Mouse (Mus musculus) heart, postnatal 25 days (tissue): ENCODE data around the gene Snrnp35. TPM values are rescaled to one million over a fixed set of nuclear protein-coding genes. Genes with fewer than 3 reads are reported as not detected.
A peak's percentile ranks its signal among the peaks of the same experiment; 100 is the strongest.
"Not testable (repeated sequence)": the region's sequence is repeated elsewhere in the genome, so short reads cannot be mapped to it uniquely, and the experiment has no call there.

ENCODE experiments used
- DNase-seq: peaks from one replicate; pipeline ENCODE4 v3.0.0; 2022; ENCODE audit warnings: low spot score
- intact Hi-C: fragments of 180-260 bp; cut with DNase I; formaldehyde crosslinking; loops from one replicate; pipeline ENCODE4 v1.15.1; 2025
- total RNA-seq, 2 experiments: library from RNA; stranded (reverse); gene quantifications; 2 replicates each; pipeline ENCODE4 v1.2.3; 2021

Snrnp35 gene
- total RNA-seq, 2 experiments from 2014 or later = 10.0 to 12.7 TPM

DNA sequence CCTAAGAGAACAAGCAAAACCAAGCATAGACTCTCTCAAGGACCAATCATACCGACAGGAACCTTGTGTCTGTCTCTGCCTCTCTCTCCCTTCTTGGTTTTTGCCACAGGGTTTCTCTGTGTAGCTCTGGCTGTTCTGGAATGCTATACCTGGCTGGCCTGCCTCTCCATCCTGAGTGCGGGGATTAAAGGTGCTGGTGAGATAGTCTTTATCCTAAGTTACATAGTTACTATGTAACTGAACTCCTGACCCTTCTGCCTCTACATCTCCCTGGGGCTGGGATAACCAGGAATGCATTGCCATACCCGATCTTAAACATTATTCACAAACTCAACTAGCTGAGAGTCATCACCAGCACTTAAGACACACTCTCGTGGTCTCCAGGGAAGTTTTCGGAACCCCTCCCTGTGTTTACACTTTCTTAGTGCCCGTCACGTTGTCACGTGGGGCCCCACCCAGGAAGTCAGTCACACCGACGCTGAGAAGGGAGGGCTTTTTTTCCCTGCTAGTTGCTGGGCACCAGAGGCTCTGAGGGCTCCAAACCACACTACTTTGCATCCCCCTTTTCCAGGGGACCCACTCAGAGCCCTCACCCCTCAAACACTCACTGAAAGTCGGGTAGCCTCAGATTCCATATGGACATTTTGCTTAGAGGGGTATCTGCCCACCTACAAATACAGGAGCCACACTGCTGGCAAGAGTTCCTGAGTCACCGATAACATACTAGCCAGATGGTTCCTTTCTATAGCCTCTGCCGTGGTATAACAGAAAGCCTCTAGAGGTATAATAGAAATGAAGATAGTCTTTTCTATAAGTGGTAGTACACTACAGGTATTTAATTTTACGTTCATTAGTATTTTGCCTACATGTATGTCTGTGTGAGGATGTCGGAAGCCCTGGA, 13.9 kb downstream of the Snrnp35 start:
- intact Hi-C loops = no loop called here
- no peak for DNase-seq

DNA sequence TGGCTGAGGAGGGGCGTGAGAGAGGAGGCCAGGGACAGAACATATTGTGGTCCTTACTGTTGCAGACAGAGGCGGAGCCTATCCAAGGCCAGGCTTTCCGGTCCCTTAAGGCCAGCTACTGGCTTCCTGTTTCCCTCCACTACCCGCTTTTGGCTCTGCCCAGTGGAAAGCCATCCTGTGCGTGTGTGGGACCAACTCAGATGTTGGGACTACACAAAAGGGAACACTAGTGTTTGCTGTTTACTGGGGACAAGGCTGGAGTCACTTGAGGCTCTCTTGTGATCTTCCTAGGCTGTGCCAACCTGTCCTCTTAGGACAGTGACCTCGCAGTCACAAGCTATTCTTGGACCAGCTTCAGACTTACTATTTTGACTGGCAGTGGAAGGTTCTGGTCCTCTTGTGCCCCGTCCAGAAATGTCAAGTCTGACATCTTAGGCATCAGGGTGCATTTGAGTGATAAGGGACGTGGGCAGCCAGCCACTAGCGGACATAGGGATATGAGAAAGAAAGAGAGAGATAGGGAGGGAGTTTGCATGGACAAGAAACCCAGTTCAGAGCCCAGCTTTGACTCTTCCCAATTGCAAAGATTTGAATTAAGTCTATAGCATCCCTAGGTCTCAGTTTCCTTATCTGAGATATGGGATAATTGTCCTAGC, 15.4 kb downstream of the Snrnp35 start:
- DNase-seq = peak; percentile 67
- intact Hi-C loops = loop anchor here (2.0 kb wide), 1 partner anchor 30 kb away; no protein-coding TSS in a partner anchor

DNA sequence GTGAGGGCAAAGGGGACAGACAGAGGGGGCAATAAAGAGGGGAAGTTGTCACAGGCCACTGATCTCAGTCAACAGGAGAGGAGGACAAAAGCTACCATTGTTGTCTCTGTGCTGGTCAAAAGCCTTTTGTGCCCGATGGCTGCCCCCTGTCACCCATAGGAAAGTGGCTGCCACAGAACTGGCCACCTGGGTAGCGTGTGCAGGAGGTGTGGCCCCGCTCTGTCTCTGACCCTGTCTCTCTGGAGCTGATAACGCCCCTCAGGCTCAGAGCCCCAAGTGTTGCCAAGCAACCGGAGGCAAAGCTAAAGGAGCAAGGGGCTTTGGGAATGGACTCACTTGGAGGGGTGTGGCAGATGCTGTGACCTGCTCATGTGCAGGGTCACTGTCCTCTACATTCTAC, 16.1 kb downstream of the Snrnp35 start:
- no peak for DNase-seq
- intact Hi-C loops = loop anchor here (2.0 kb wide), 1 partner anchor 30 kb away; no protein-coding TSS in a partner anchor

GRCm38 (mm10) chr5:124500037-124500436, 17.1 kb downstream of the Snrnp35 start:
- DNase-seq, intact Hi-C loops: not testable (repeated sequence)

GRCm38 (mm10) chr5:124500573-124500972, 17.6 kb downstream of the Snrnp35 start:
- intact Hi-C loops = no loop called here
- peak; percentile 31 for DNase-seq

- no peak for DNase-seq
- intact Hi-C loops = no loop called here
These were observed 18.6 kb downstream of the Snrnp35 start for GRCm38 (mm10) chr5:124501541-124501940.

- intact Hi-C loops = no loop called here
These were observed 20.8 kb downstream of the Snrnp35 start for GRCm38 (mm10) chr5:124503742-124504141.

DNA sequence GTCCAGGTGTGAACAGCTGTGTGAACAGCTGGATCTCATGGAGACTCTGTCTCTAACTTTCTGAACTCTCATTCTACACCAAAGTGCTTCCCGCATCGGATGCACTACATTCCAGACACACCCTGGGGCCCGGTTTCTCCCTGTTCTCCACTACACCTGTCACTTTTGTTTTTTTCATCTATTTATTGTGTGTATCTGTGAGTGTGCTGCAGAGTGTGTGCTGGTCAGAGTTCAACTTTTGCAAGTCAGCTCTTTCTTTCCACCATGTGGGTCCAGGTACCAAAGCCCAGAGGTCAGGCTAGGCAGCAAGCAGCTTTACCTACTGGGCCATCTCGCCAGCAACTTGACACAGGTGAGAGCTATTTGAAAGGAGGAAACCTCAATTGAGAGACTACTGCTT, 22.3 kb downstream of the Snrnp35 start:
- intact Hi-C loops = no loop called here
- DNase-seq = no peak

More at GRCm38 (mm10) chr5:124503742-124504141, 20.8 kb downstream of the Snrnp35 start:
- no peak for DNase-seq

DNA sequence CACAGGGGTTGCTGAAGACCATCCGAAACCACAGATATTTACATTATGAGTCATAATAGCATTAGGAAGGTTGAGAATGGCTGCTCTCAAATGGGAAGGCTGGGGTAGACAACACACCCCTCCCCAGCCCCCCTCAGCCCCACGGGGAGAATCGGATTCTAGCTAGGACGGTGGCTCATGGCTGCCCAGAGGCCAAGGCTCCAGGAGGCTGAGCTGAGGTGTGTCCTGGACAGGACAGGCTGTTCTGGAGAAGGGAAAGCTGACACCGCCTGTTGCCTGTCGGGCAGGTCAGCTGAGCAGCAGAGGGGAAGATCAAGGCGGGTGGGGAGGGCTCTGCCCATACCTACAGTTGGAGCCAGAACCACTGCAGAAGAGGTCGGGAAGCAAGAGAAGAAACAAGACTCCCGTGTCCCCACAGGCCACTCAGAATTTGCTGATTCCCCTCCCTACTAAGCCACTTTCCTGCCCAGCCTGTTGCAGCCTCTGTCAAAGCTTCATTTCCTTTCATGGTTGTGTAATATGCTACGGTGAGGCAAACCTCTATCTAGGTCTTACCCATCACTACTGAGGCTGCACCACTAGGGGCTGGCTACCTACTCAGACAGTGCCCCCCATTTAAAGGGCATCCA, 23.9 kb downstream of the Snrnp35 start:
- peak; percentile 40 for DNase-seq
- intact Hi-C loops = no loop called here

- intact Hi-C loops = no loop called here
- no peak for DNase-seq
These were observed 26.3 kb downstream of the Snrnp35 start for GRCm38 (mm10) chr5:124509200-124509599.

- intact Hi-C loops = no loop called here
- DNase-seq = peak; percentile 63
These were observed 26.9 kb downstream of the Snrnp35 start for GRCm38 (mm10) chr5:124509742-124510237.

DNA sequence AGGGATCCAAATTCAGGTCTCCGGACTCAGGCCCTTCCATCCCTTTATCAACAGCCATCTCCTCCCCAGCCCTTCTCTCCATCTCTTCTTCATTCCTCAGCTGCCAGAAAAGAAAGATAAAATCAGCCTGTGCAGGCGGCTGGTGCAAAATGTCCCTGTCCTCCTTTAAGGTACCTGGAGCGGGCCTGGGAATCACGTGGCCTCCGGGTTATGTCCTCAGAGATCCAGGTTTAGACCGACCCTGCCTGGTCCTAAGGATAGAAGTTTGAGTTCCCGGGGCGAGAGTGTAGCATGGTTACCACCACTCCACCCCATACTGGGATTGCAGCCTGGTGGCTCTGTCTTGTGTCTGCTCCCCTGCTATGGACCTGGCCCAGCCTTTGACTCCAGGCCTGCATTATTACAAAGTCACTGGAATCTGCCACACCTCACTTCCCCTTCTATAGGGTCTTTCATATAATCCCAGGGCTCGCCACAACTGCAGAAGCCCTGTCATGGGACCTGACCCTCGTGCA, 27.7 kb downstream of the Snrnp35 start:
- no peak for DNase-seq
- intact Hi-C loops = no loop called here

- DNase-seq = no peak
- intact Hi-C loops = no loop called here
These were observed 32.9 kb downstream of the Snrnp35 start for GRCm38 (mm10) chr5:124515789-124516188.

GRCm38 (mm10) chr5:124518648-124519047, 35.7 kb downstream of the Snrnp35 start:
- intact Hi-C loops = no loop called here
- no peak for DNase-seq

DNA sequence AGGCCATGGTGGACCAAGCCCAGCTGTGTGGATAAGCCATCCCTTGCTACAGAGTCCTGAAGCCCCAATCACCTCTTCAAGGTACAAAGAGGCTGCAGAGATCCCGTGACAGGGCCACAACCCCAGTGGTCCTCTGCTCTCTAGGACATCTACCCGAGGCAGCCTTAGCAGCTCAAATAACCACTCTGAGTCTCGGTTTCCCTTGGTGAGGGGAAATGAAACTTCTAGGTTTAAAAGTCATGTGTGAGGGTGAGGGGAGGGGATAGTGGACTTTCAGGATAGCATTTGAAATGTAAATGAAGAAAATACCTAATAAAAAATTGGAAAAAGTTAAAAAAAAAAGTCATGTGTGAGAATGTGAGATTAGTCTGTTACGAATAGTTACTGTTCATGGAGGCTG, 38.7 kb downstream of the Snrnp35 start:
- intact Hi-C loops = no loop called here
- no peak for DNase-seq

DNA sequence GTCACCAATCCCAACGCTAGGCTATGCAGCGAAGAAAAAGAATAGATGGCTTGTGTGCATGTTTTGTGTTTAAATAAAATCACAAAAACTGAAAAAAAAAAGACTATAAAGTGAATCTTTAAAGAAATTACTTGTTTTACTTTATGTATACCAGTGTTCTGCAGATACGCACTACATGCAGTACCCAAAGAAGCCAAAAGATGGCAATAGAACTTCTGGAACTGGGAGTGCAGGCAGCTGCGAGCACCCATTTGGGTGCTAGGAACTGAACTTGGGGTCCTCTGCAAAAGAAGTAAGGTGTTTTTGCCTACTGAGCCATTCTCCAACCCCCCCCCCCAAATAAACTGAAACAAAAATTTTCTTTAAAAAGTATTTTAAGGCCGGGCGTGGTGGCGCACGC, 40.1 kb downstream of the Snrnp35 start:
- intact Hi-C loops = no loop called here
- no peak for DNase-seq

DNA sequence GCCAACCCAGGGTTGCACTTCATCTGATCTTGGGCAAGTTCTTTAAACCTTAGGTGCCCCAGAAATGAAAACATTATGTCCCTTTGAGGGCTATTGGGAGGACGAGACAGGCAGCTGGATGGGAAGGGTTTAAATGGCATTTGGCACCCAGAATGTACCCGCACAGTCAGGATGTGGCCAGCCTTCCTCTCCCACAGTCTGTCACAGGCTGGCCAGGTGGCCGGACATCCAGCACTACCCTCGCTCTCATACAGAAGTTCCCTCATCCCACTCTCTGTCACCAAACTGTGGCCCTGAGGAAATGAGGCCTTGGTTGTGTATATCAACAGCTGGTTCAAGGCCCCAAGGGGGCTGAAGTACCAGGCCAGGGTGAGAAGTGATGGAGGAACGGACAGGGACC, 42.0 kb downstream of the Snrnp35 start:
- intact Hi-C loops = no loop called here
- DNase-seq = no peak

DNA sequence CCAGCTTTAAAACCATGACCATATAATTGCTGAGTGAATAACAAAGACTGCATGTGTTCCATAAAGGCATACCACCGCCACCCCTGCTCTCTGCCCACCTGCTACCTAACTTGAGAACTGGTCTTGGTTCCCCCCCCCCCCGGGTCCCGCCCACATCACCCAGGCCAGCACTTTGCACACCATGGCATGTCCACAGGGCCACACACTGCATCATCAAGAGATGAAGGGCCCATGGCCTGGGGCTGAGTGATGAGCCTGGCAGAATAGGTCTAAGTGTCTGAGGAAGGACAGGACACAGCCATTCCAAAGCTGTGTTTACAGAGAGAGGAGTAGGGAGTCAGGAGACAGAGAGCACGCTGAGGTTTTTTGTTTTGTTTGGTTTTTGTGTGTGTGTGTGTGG, 45.4 kb downstream of the Snrnp35 start:
- no peak for DNase-seq
- intact Hi-C loops = loop anchor here (2.0 kb wide), 1 partner anchor 30 kb away; no protein-coding TSS in a partner anchor

DNA sequence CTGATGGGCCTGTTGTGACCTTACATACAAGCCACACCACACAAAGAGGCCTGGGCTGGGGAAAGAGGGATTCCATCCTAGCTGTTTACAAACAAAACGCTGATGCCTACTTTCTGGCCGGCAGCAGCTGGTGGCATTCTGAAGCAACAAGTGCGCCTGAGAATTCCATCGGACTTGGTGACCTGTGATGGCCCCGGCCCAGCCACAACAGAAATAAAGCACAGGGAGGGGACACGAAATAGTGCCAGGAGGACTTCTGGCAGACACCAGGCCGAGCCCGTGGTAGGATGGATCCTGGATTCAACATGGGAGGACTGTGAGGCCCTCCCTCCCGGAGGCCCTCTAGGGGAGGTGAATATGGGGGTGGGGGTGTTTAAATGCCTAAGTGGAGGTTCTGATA, 45.9 kb downstream of the Snrnp35 start:
- DNase-seq = peak; percentile 41
- intact Hi-C loops = loop anchor here (2.0 kb wide), 1 partner anchor 30 kb away; no protein-coding TSS in a partner anchor

DNA sequence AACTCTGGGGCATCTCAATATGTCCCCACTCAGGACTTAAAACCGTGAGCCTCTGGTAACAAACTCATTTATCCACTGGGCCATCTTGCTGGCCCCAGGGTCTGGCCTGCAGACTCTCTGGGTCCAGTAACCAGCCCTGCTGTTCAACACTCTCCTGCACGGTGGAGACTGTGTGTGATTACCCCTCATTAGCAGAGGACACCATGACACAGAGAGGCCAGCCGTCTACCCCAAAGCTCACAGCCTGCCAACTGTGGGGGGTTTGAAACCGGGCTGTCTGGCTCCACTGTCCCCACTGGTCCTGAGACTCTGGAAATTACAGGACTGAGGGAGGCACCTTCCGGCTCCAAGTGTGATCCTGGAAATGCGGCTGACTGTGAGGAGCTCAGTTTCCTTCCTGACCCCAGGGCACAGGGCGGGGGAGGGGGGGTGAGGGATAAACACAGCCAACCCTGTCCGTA, 46.3 kb downstream of the Snrnp35 start:
- intact Hi-C loops = loop anchor here (2.0 kb wide), 1 partner anchor 30 kb away; no protein-coding TSS in a partner anchor
- DNase-seq = no peak
